Mouse (Mus musculus) lung, embryonic 16.5 days (tissue): ENCODE measurements around the gene Daam1. TPM values are rescaled to one million over a fixed set of nuclear protein-coding genes. Genes with fewer than 3 reads are reported as not detected.
A peak's percentile ranks its signal among the peaks of the same experiment; 100 is the strongest.

ENCODE experiments used
- ATAC-seq: fragments of 200-750 bp; cut with Nextera tagmentation; 2 replicates; pipeline ENCODE4 v1.8.0; 2017; ENCODE audit warnings: low read depth, mild to moderate bottlenecking, moderate library complexity
- H3K27ac ChIP-seq: fragments of 300-500 bp; sonication (generic); 2 replicates; pipeline ENCODE4 v1.5.1; 2014; ENCODE audit warnings: mild to moderate bottlenecking, control low read depth, low read length
- H3K27me3 ChIP-seq: fragments of 300-500 bp; sonication (generic); 2 replicates; pipeline ENCODE4 v1.6.1; 2014; ENCODE audit warnings: low read depth, low read length, mixed read lengths; ENCODE audit not compliant: control insufficient read depth, insufficient read depth
- H3K36me3 ChIP-seq: fragments of 300-500 bp; sonication (generic); 2 replicates; pipeline ENCODE4 v1.6.1; 2014; ENCODE audit warnings: low read length; ENCODE audit not compliant: control insufficient read depth, insufficient read depth
- H3K4me1 ChIP-seq: fragments of 300-500 bp; sonication (generic); replicated peaks from 2 replicates; pipeline ENCODE4 v1.6.1; 2014; ENCODE audit warnings: low read length, mixed read lengths; ENCODE audit not compliant: control insufficient read depth, insufficient read depth
- H3K4me2 ChIP-seq: fragments of 300-500 bp; sonication (generic); 2 replicates; pipeline ENCODE4 v1.6.1; 2014; ENCODE audit warnings: low read depth, low read length, control low read depth
- H3K4me3 ChIP-seq: fragments of 300-500 bp; sonication (generic); 2 replicates; pipeline ENCODE4 v1.5.1; 2014; ENCODE audit warnings: mild to moderate bottlenecking, low read length, control low read depth
- H3K9ac ChIP-seq: fragments of 300-500 bp; sonication (generic); 2 replicates; pipeline ENCODE4 v1.6.1; 2014; ENCODE audit warnings: low read length, control low read depth
- H3K9me3 ChIP-seq: fragments of 300-500 bp; sonication (generic); 2 replicates; pipeline ENCODE4 v1.6.1; 2016; ENCODE audit warnings: low read length; ENCODE audit not compliant: control insufficient read depth
- WGBS: fragments of 180-500 bp; shearing (Covaris S2); extraction: QIAGEN DNeasy Blood & Tissue Kit; methylation state at CpG from one replicate; pipeline ENCODE4 v1.1.7; 2014; 5-methylcytosine and 5-hydroxymethylcytosine counted together
- polyA plus RNA-seq: library from polyadenylated mRNA; unstranded; fragments of >200 nt; fragmentation: Nextera tagmentation; extraction: Ambion mirVana; gene quantifications from 2 replicates; pipeline ENCODE4 v1.2.1, GENCODE M21; 2015

Gene Daam1
- polyA plus RNA-seq, 1 experiment from 2014 or later: 16.0 TPM

GRCm38 (mm10) chr12:71849051-71849450 is 18.2 kb downstream of the Daam1 start:
- Histone ChIP-seq H3K9ac (no peak overlapping the region), H3K9me3 (no peaks in the 10 kb centered on the region), H3K27ac (no peak overlapping the region), H3K4me1 (peaks cover 26% of the 10 kb centered on the region), H3K4me2 (no peak overlapping the region), H3K27me3 (no peaks in the 10 kb centered on the region), H3K4me3 (no peak overlapping the region), H3K36me3 (no peaks in the 10 kb centered on the region)
- ATAC-seq: no peak
- 93% methylated on average over 7 of the region's 7 CpGs for WGBS

- Histone ChIP-seq H3K36me3 (no peaks in the 10 kb centered on the region), H3K4me2 (no peak overlapping the region), H3K27me3 (no peaks in the 10 kb centered on the region), H3K27ac (no peak overlapping the region), H3K4me3 (no peak overlapping the region), H3K4me1 (peaks cover 36% of the 10 kb centered on the region), H3K9me3 (no peaks in the 10 kb centered on the region), H3K9ac (no peak overlapping the region)
- 42% methylated on average over 5 of the region's 5 CpGs for whole genome bisulfite sequencing
- peak; percentile 40 for ATAC-seq
Measured at GRCm38 (mm10) chr12:71850135-71850534, 19.3 kb downstream of the Daam1 start.

- H3K36me3 ChIP-seq: no peaks in the 10 kb centered on the region
- WGBS: 46% methylated on average over 7 of the region's 7 CpGs
- no peak for ATAC-seq
- peaks cover 57% of the 10 kb centered on the region for H3K4me1 ChIP-seq
- no peak overlapping the region for H3K9ac ChIP-seq
- H3K9me3 ChIP-seq: no peaks in the 10 kb centered on the region
- H3K27me3 ChIP-seq: no peaks in the 10 kb centered on the region
- no peak overlapping the region; the same call in 1 of the 2 replicates for H3K27ac ChIP-seq
- no peak overlapping the region for H3K4me3 ChIP-seq
- H3K4me2 ChIP-seq: no peak overlapping the region
Measured at GRCm38 (mm10) chr12:71852678-71853077, 21.8 kb downstream of the Daam1 start.

GRCm38 (mm10) chr12:71853694-71854093 is 22.8 kb downstream of the Daam1 start:
- Histone ChIP-seq H3K9ac (no peak overlapping the region), H3K36me3 (no peaks in the 10 kb centered on the region), H3K4me2 (no peak overlapping the region), H3K27me3 (no peaks in the 10 kb centered on the region), H3K9me3 (no peaks in the 10 kb centered on the region), H3K4me1 (peaks cover 58% of the 10 kb centered on the region), H3K4me3 (no peak overlapping the region), H3K27ac (peak overlapping the region; percentile 64)
- 23% methylated on average over 3 of the region's 3 CpGs for WGBS
- ATAC-seq: no peak

GRCm38 (mm10) chr12:71854191-71854590 is 23.3 kb downstream of the Daam1 start:
- Histone ChIP-seq H3K4me3 (no peak overlapping the region), H3K4me2 (no peak overlapping the region), H3K27ac (peak overlapping the region; percentile 64), H3K4me1 (peaks cover 62% of the 10 kb centered on the region), H3K9me3 (no peaks in the 10 kb centered on the region), H3K27me3 (no peaks in the 10 kb centered on the region), H3K36me3 (no peaks in the 10 kb centered on the region), H3K9ac (no peak overlapping the region)
- 61% methylated on average over 6 of the region's 6 CpGs for WGBS
- no peak for ATAC-seq

GRCm38 (mm10) chr12:71855730-71856479 is 25.0 kb downstream of the Daam1 start:
- H3K4me3 ChIP-seq: no peak overlapping the region
- peaks cover 64% of the 10 kb centered on the region for H3K4me1 ChIP-seq
- H3K27ac ChIP-seq: peak overlapping the region; percentile 56
- H3K9me3 ChIP-seq: no peaks in the 10 kb centered on the region
- H3K27me3 ChIP-seq: no peaks in the 10 kb centered on the region
- WGBS: 25% methylated on average over 10 of the region's 10 CpGs
- peak overlapping the region; percentile 8; the same call in 1 of the 2 replicates for H3K4me2 ChIP-seq
- no peak overlapping the region for H3K9ac ChIP-seq
- ATAC-seq: peak; percentile 88
- H3K36me3 ChIP-seq: no peaks in the 10 kb centered on the region

GRCm38 (mm10) chr12:71856480-71856754 is 25.5 kb downstream of the Daam1 start:
- Histone ChIP-seq H3K9ac (no peak overlapping the region), H3K4me2 (no peak overlapping the region), H3K4me3 (no peak overlapping the region), H3K27ac (0 out of 2 replicates have a peak overlapping the region, but pooled peaks have one; percentile 50), H3K4me1 (peaks cover 63% of the 10 kb centered on the region), H3K9me3 (no peaks in the 10 kb centered on the region), H3K27me3 (no peaks in the 10 kb centered on the region), H3K36me3 (no peaks in the 10 kb centered on the region)
- ATAC-seq: no peak

GRCm38 (mm10) chr12:71859096-71859495 is 28.2 kb downstream of the Daam1 start:
- 0 out of 2 replicates have a peak overlapping the region, but pooled peaks have one; percentile 23 for H3K27ac ChIP-seq
- no peaks in the 10 kb centered on the region for H3K9me3 ChIP-seq
- H3K9ac ChIP-seq: no peak overlapping the region
- no peak overlapping the region for H3K4me3 ChIP-seq
- 25% methylated on average over 5 of the region's 5 CpGs for WGBS
- peaks cover 58% of the 10 kb centered on the region for H3K4me1 ChIP-seq
- peak; percentile 34; the same call in 1 of the 2 replicates for ATAC-seq
- no peaks in the 10 kb centered on the region for H3K27me3 ChIP-seq
- H3K4me2 ChIP-seq: no peak overlapping the region
- no peaks in the 10 kb centered on the region for H3K36me3 ChIP-seq

GRCm38 (mm10) chr12:71863846-71864543 is 33.1 kb downstream of the Daam1 start:
- Histone ChIP-seq H3K9me3 (no peaks in the 10 kb centered on the region), H3K4me1 (peaks cover 22% of the 10 kb centered on the region), H3K27me3 (no peaks in the 10 kb centered on the region), H3K27ac (peak overlapping the region; percentile 31), H3K4me3 (no peak overlapping the region), H3K4me2 (peak overlapping the region; percentile 35), H3K9ac (no peak overlapping the region), H3K36me3 (no peaks in the 10 kb centered on the region)
- peak; percentile 84 for ATAC-seq
- WGBS: 22% methylated on average over 10 of the region's 10 CpGs
